ENCODE assay signal across 14 mouse cellular contexts in genomic region chr11:4677250-4677872, GRCm38 (mm10). TPM values are rescaled to one million over a fixed set of nuclear protein-coding genes. Genes with fewer than 3 reads are reported as not detected.
DNase-seq lines count a peak whose midpoint lies in the region; ATAC-seq and TF ChIP-seq lines count a peak whose summit lies in the region.
"Had no signal": no experiment of that assay in that cellular context is flagged by ENCODE, and none has a peak within 500 bp of the region (broad histone marks: within the 10 kb centered on the region; RNA-seq: fewer than 3 reads in every experiment).

No protein-coding gene starts in this region.

- DNase-seq in MEL (ENCODE audit: low read depth, low spot score) = peak; percentile 90
- DNase-seq in MN1 (ENCODE audit: low spot score) = peak; percentile 47
- DNase-seq in spleen, postnatal 10 days (ENCODE audit: low spot score in 2 of 2) = peak; percentile 41 to 76
- DNase-seq in cerebellum, postnatal 10 days = no peak
- no peak for DNase-seq in thymus, adult 18-20 months
- no peak for DNase-seq in cerebellum, postnatal 4 days (ENCODE audit: low spot score in 2 of 2)
- DNase-seq: layer of hippocampus, adult 9-11 months had no signal

- H3K9ac ChIP-seq in MEL (ENCODE audit: control insufficient read depth, low read depth, low read length, poor library complexity, severe bottlenecking) = no peak overlapping the region
- no peak overlapping the region for H3K9ac ChIP-seq in intestine, embryonic 16.5 days (ENCODE audit: low read depth, low read length)
- H3K9ac ChIP-seq: hindbrain, embryonic 14.5 days had no signal

- H3K9me3 ChIP-seq in MEL (replicated peaks; ENCODE audit: insufficient read depth, low read length) = no peaks in the 10 kb centered on the region
- no peaks in the 10 kb centered on the region for H3K9me3 ChIP-seq in intestine, embryonic 16.5 days (ENCODE audit: control insufficient read depth, low read length)

- H3K36me3 ChIP-seq in MEL (ENCODE audit: control insufficient read depth in 1 of 2, insufficient read depth in 2 of 2, low read length in 2 of 2) = peaks cover 6% of the 10 kb centered on the region in 2 experiments; a peak in 3 of 4 replicates
- peaks cover 16% of the 10 kb centered on the region; the same call in 1 of the 2 replicates for H3K36me3 ChIP-seq in intestine, embryonic 16.5 days (ENCODE audit: control insufficient read depth, insufficient read depth, low read length)

- no peak overlapping the region for H3K4me2 ChIP-seq in intestine, embryonic 16.5 days (ENCODE audit: low read depth, low read length)
- H3K4me2 ChIP-seq: hindbrain, embryonic 14.5 days had no signal

- H3K79me2 ChIP-seq in MEL (ENCODE audit: control insufficient read depth, insufficient read depth, low read length, poor library complexity) = no peaks in the 10 kb centered on the region

- peak; percentile 33 to 63; a peak in 2 of 4 replicates for TF ChIP-seq EP300 in MEL (IDR thresholded peaks at IDR 0.05; ENCODE audit: low read depth in 1 of 2, low read length in 2 of 2)

- H3K27ac ChIP-seq in MEL (ENCODE audit: control insufficient read depth, low read depth, low read length) = no peak overlapping the region
- no peak overlapping the region for H3K27ac ChIP-seq in intestine, embryonic 16.5 days (ENCODE audit: low read length)
- H3K27ac ChIP-seq: hindbrain, embryonic 14.5 days had no signal

- H3K27me3 ChIP-seq in MEL (ENCODE audit: control insufficient read depth in 1 of 2, insufficient read depth in 2 of 2, low read length in 2 of 2) = no peaks in the 10 kb centered on the region
- H3K27me3 ChIP-seq in intestine, embryonic 16.5 days (replicated peaks; ENCODE audit: control insufficient read depth, insufficient read depth, low read length) = no peaks in the 10 kb centered on the region

- peak; percentile 61; the same call in 1 of the 2 replicates for ATAC-seq in intestine, embryonic 16.5 days

- peaks cover 0 to 6% of the 10 kb centered on the region in 2 experiments; a peak in 2 of 4 replicates for H3K4me1 ChIP-seq in MEL (ENCODE audit: control insufficient read depth in 1 of 2, insufficient read depth in 2 of 2, low read length in 2 of 2)
- no peaks in the 10 kb centered on the region; the same call in 1 of the 2 replicates for H3K4me1 ChIP-seq in intestine, embryonic 16.5 days (ENCODE audit: control insufficient read depth, insufficient read depth, low read length)

- TF ChIP-seq RAD21 in MEL (IDR thresholded peaks at IDR 0.05; ENCODE audit: low read depth, low read length) = no peak

- TF ChIP-seq POLR2A in MEL (IDR thresholded peaks at IDR 0.05; ENCODE audit: control insufficient read depth in 1 of 2, insufficient read depth in 1 of 2, low read depth in 1 of 2, low read length in 2 of 2, poor library complexity in 1 of 2) = no peak

- H3K4me3 ChIP-seq in MEL (ENCODE audit: control insufficient read depth in 1 of 2, insufficient read depth in 1 of 2, low read depth in 2 of 2, low read length in 2 of 2) = no peak overlapping the region
- no peak overlapping the region for H3K4me3 ChIP-seq in intestine, embryonic 16.5 days (ENCODE audit: low read length)

- WGBS in intestine, embryonic 16.5 days = 84% methylated on average over 7 of the region's 7 CpGs

- TF ChIP-seq CTCF in MEL (IDR thresholded peaks at IDR 0.05 in 2 of 3, conservative IDR thresholded peaks at IDR 0.05 in 1 of 3; ENCODE audit: control insufficient read depth in 1 of 3, insufficient read depth in 1 of 3, low read depth in 2 of 3, low read length in 3 of 3, poor library complexity in 1 of 3, severe bottlenecking in 1 of 3) = no peak

TF ChIP-seq in MEL, 35 proteins besides CTCF, POLR2A, EP300 and RAD21:
- no peak for TF ChIP-seq CHD1 (IDR thresholded peaks at IDR 0.05; ENCODE audit: low read depth, low read length)
- TF ChIP-seq ZC3H11A (IDR thresholded peaks at IDR 0.05; ENCODE audit: low read depth, low read length) = no peak
- TF ChIP-seq MXI1 (IDR thresholded peaks at IDR 0.05; ENCODE audit: low read depth, low read length) = no peak
- no peak for TF ChIP-seq ZNF384 (IDR thresholded peaks at IDR 0.05; ENCODE audit: low read depth, low read length)
- TF ChIP-seq GABPA (IDR thresholded peaks at IDR 0.05; ENCODE audit: low read depth, low read length) = no peak
- peak; percentile 79 for TF ChIP-seq RCOR1 (IDR thresholded peaks at IDR 0.05; ENCODE audit: low read depth, low read length)
- no peak for TF ChIP-seq USF1 (IDR thresholded peaks at IDR 0.05; ENCODE audit: low read depth, low read length)
- no peak for TF ChIP-seq POLR2AphosphoS5 (IDR thresholded peaks at IDR 0.05; ENCODE audit: borderline replicate concordance, low read depth, low read length)
- TF ChIP-seq UBTF (IDR thresholded peaks at IDR 0.05; ENCODE audit: borderline replicate concordance, insufficient read depth, low read depth, low read length) = no peak
- TF ChIP-seq JUND (IDR thresholded peaks at IDR 0.05; ENCODE audit: low read depth, low read length) = no peak
- no peak for TF ChIP-seq MEF2A (IDR thresholded peaks at IDR 0.05; ENCODE audit: extremely low read depth, insufficient replicate concordance, low read depth, low read length, poor library complexity, severe bottlenecking)
- TF ChIP-seq NELFE (IDR thresholded peaks at IDR 0.05; ENCODE audit: low read depth, low read length) = no peak
- TF ChIP-seq MYB (IDR thresholded peaks at IDR 0.05; ENCODE audit: low read depth, low read length) = no peak
- TF ChIP-seq ELF1 (IDR thresholded peaks at IDR 0.05; ENCODE audit: low read depth, low read length) = no peak
- TF ChIP-seq KAT2A (conservative IDR thresholded peaks at IDR 0.05; ENCODE audit: low read depth, low read length) = no peak
- TF ChIP-seq ZKSCAN1 (IDR thresholded peaks at IDR 0.05; ENCODE audit: low read depth, low read length) = no peak
- TF ChIP-seq E2F4 (IDR thresholded peaks at IDR 0.05; ENCODE audit: borderline replicate concordance, low read depth, low read length) = no peak
- TF ChIP-seq POLR2AphosphoS2 (IDR thresholded peaks at IDR 0.05; ENCODE audit: low read length) = no peak
- TF ChIP-seq TBP (IDR thresholded peaks at IDR 0.05; ENCODE audit: low read depth, low read length) = no peak
- no peak for TF ChIP-seq MYC (IDR thresholded peaks at IDR 0.05; ENCODE audit: low read depth, low read length)
- no peak for TF ChIP-seq SIN3A (IDR thresholded peaks at IDR 0.05; ENCODE audit: low read length)
- TF ChIP-seq SMC3 (IDR thresholded peaks at IDR 0.05; ENCODE audit: low read depth, low read length) = peak; percentile 20; the same call in 1 of the 2 replicates
- TF ChIP-seq TCF12 (IDR thresholded peaks at IDR 0.05; ENCODE audit: low read depth, low read length) = peak; percentile 54
- peak; percentile 66 for TF ChIP-seq TAL1 (IDR thresholded peaks at IDR 0.05; ENCODE audit: low read length)
- no peak for TF ChIP-seq HCFC1 (IDR thresholded peaks at IDR 0.05; ENCODE audit: low read depth, low read length)
- no peak for TF ChIP-seq MAFK (IDR thresholded peaks at IDR 0.05; ENCODE audit: borderline replicate concordance, low read depth, low read length)
- no peak for TF ChIP-seq ETS1 (IDR thresholded peaks at IDR 0.05; ENCODE audit: low read depth, low read length)
- TF ChIP-seq NRF1 (IDR thresholded peaks at IDR 0.05; ENCODE audit: insufficient read depth, low read depth, low read length, poor library complexity, severe bottlenecking) = no peak
- TF ChIP-seq MAZ (IDR thresholded peaks at IDR 0.05; ENCODE audit: low read depth, low read length) = no peak
- peak; percentile 42; the same call in 1 of the 2 replicates for TF ChIP-seq GATA1 (IDR thresholded peaks at IDR 0.05; ENCODE audit: low read depth, low read length)
- TF ChIP-seq BHLHE40 (IDR thresholded peaks at IDR 0.05; ENCODE audit: borderline replicate concordance, low read depth, low read length) = no peak

RNA-seq across cellular contexts. Expression of gene Uqcr10, which starts 26.8 kb away (rescaled TPM):
- total RNA-seq in MEL (2012; rRNA removed) = 1,416 and 1,438 TPM in 2 replicates
- polyA plus RNA-seq in MEL (2012; ENCODE audit: insufficient read depth in 1 of 2, insufficient read length in 2 of 2, low read depth in 1 of 2, low replicate concordance in 2 of 2, missing spikeins in 1 of 2) = 100 to 1,000 TPM in 1 of 2 experiments, not detected in 1; 598 TPM
- 1,259 and 1,267 TPM in 2 replicates for polyA plus RNA-seq in intestine, embryonic 16.5 days (2015; fragmentation: Nextera tagmentation; extraction: Ambion mirVana)

RNA-seq across cellular contexts. Expression of gene Zmat5, which starts 27.1 kb away (rescaled TPM):
- total RNA-seq in MEL (2012; rRNA removed) = 39.3 and 40.1 TPM in 2 replicates
- polyA plus RNA-seq in MEL (2012; ENCODE audit: insufficient read depth in 1 of 2, insufficient read length in 2 of 2, low read depth in 1 of 2, low replicate concordance in 2 of 2, missing spikeins in 1 of 2) = 10 to 100 TPM in 1 of 2 experiments, not detected in 1; 36.9 TPM
- polyA plus RNA-seq in intestine, embryonic 16.5 days (2015; fragmentation: Nextera tagmentation; extraction: Ambion mirVana) = 64.8 and 66.0 TPM in 2 replicates

RNA-seq across cellular contexts. Expression of gene Ascc2, which starts 39.8 kb away (rescaled TPM):
- 27.5 and 29.4 TPM in 2 replicates for total RNA-seq in MEL (2012; rRNA removed)
- polyA plus RNA-seq in MEL (2012; ENCODE audit: insufficient read depth in 1 of 2, insufficient read length in 2 of 2, low read depth in 1 of 2, low replicate concordance in 2 of 2, missing spikeins in 1 of 2) = 10 to 100 TPM; 43.5 to 98.2 TPM
- 32.0 and 32.8 TPM in 2 replicates for polyA plus RNA-seq in intestine, embryonic 16.5 days (2015; fragmentation: Nextera tagmentation; extraction: Ambion mirVana)

RNA-seq across cellular contexts. Expression of gene Gm11032, which starts 57.5 kb away (rescaled TPM):
- not detected in 2 replicates for total RNA-seq in MEL (2012; rRNA removed)
- polyA plus RNA-seq in MEL (2012; ENCODE audit: insufficient read depth in 1 of 2, insufficient read length in 2 of 2, low read depth in 1 of 2, low replicate concordance in 2 of 2, missing spikeins in 1 of 2) = not detected
- not detected in 2 replicates for polyA plus RNA-seq in intestine, embryonic 16.5 days (2015; fragmentation: Nextera tagmentation; extraction: Ambion mirVana)
- total RNA-seq: heart, adult 8-10 months; megakaryocyte, adult 5-6 weeks had no signal
- polyA plus RNA-seq: hindbrain, embryonic 14.5 days; kidney, embryonic 14.5 days; limb, embryonic 14.5 days; small intestine, adult 2 months had no signal

Comparison
In these comparisons a context has a peak if more than half of its experiments do, and no peak if none do; other contexts are left out.
1. DNase-seq: peak in MEL (single experiment), MN1 (single experiment) and spleen, postnatal 10 days (2 of 2); none in cerebellum, postnatal 10 days (0 of 2), thymus, adult 18-20 months (0 of 2) and cerebellum, postnatal 4 days (0 of 2).